Mouse (Mus musculus): ENCODE results near the gene Hs3st3a1.

Hs3st3a1 gene

GRCm38 (mm10) chr11:64434611-64435545, at the start of gene Hs3st3a1:
TSS of gene Hs3st3a1 (plus strand) at chr11:64435332.
- no peak for DNase-seq (ENCODE audit: low read depth)

- DNase-seq (ENCODE audit: low read depth), result no peak
These were observed 48.8 kb upstream of the Hs3st3a1 start for GRCm38 (mm10) chr11:64386333-64386732.

GRCm38 (mm10) chr11:64396331-64396881, 38.7 kb upstream of the Hs3st3a1 start:
- DNase-seq (ENCODE audit: low read depth), result no peak

- no peak for DNase-seq (ENCODE audit: low read depth)
These were observed 38.2 kb upstream of the Hs3st3a1 start for GRCm38 (mm10) chr11:64396949-64397348.

- DNase-seq (ENCODE audit: low read depth), result no peak
These were observed 37.5 kb upstream of the Hs3st3a1 start for GRCm38 (mm10) chr11:64397612-64398011.

GRCm38 (mm10) chr11:64400534-64401093, 34.5 kb upstream of the Hs3st3a1 start:
- no peak for DNase-seq (ENCODE audit: low read depth)

GRCm38 (mm10) chr11:64418969-64419368, 16.2 kb upstream of the Hs3st3a1 start:
- DNase-seq (ENCODE audit: low read depth), result no peak

- no peak for DNase-seq (ENCODE audit: low read depth)
These were observed 647 bp downstream of the Hs3st3a1 start for GRCm38 (mm10) chr11:64435546-64436411.

- DNase-seq (ENCODE audit: low read depth), result no peak
These were observed 1.2 kb downstream of the Hs3st3a1 start, which contains the start of gene F930015N05Rik for GRCm38 (mm10) chr11:64436412-64436727. TSS of gene F930015N05Rik (minus strand) at chr11:64436653.

- no peak for DNase-seq (ENCODE audit: low read depth)
These were observed 1.7 kb downstream of the Hs3st3a1 start for GRCm38 (mm10) chr11:64436791-64437298.

- no peak for DNase-seq (ENCODE audit: low read depth)
These were observed 2.6 kb downstream of the Hs3st3a1 start for GRCm38 (mm10) chr11:64437721-64438120.

- peak; percentile 10 for DNase-seq (ENCODE audit: low read depth)
These were observed 3.8 kb downstream of the Hs3st3a1 start for GRCm38 (mm10) chr11:64438909-64439308.

- DNase-seq (ENCODE audit: low read depth), result peak; percentile 32
These were observed 7.0 kb downstream of the Hs3st3a1 start for GRCm38 (mm10) chr11:64442119-64442518.

GRCm38 (mm10) chr11:64442701-64443100, 7.6 kb downstream of the Hs3st3a1 start:
- no peak for DNase-seq (ENCODE audit: low read depth)

GRCm38 (mm10) chr11:64445227-64445626, 10.1 kb downstream of the Hs3st3a1 start:
- DNase-seq (ENCODE audit: low read depth), result no peak

- no peak for DNase-seq (ENCODE audit: low read depth)
These were observed 13.6 kb downstream of the Hs3st3a1 start for GRCm38 (mm10) chr11:64448586-64449315.

GRCm38 (mm10) chr11:64461746-64462145, 26.6 kb downstream of the Hs3st3a1 start:
- peak; percentile 3 for DNase-seq (ENCODE audit: low read depth)

GRCm38 (mm10) chr11:64468737-64469136, 33.6 kb downstream of the Hs3st3a1 start:
- DNase-seq (ENCODE audit: low read depth), result no peak

- DNase-seq (ENCODE audit: low read depth), result no peak
These were observed 35.6 kb downstream of the Hs3st3a1 start for GRCm38 (mm10) chr11:64470689-64471088.

- DNase-seq (ENCODE audit: low read depth), result no peak
These were observed 38.5 kb downstream of the Hs3st3a1 start for GRCm38 (mm10) chr11:64473679-64474078.

GRCm38 (mm10) chr11:64481445-64481844, 46.3 kb downstream of the Hs3st3a1 start:
- DNase-seq (ENCODE audit: low read depth), result no peak
